Mouse (Mus musculus) liver, embryonic 16.5 days (tissue): ENCODE measurements around the gene Fam234a. TPM values are rescaled to one million over a fixed set of nuclear protein-coding genes. Genes with fewer than 3 reads are reported as not detected.
A peak's percentile ranks its signal among the peaks of the same experiment; 100 is the strongest.

ENCODE experiments used
- ATAC-seq: fragments of 200-750 bp; cut with Nextera tagmentation; 2 replicates; pipeline ENCODE4 v1.8.0; 2017; ENCODE audit warnings: low read depth, mild to moderate bottlenecking, moderate number of reproducible peaks, moderate library complexity
- H3K27ac ChIP-seq: fragments of 300-500 bp; sonication (generic); 2 replicates; pipeline ENCODE4 v1.5.1; 2014; ENCODE audit warnings: mild to moderate bottlenecking, low read length
- H3K27me3 ChIP-seq: fragments of 300-500 bp; sonication (generic); 2 replicates; pipeline ENCODE4 v1.6.1; 2014; ENCODE audit warnings: low read depth, low read length, mixed read lengths; ENCODE audit not compliant: control insufficient read depth, insufficient read depth
- H3K36me3 ChIP-seq: fragments of 300-500 bp; sonication (generic); 2 replicates; pipeline ENCODE4 v1.6.1; 2014; ENCODE audit warnings: mild to moderate bottlenecking; ENCODE audit not compliant: control insufficient read depth, insufficient read depth
- H3K4me1 ChIP-seq: fragments of 300-500 bp; sonication (generic); 2 replicates; pipeline ENCODE4 v1.6.1; 2014; ENCODE audit warnings: low read depth, low read length, mixed read lengths; ENCODE audit not compliant: control insufficient read depth
- H3K4me2 ChIP-seq: fragments of 300-500 bp; sonication (generic); 2 replicates; pipeline ENCODE4 v1.6.1; 2014; ENCODE audit warnings: low read depth, low read length, mixed read lengths
- H3K4me3 ChIP-seq: fragments of 300-500 bp; sonication (generic); 2 replicates; pipeline ENCODE4 v1.5.1; 2014; ENCODE audit warnings: low read depth, mild to moderate bottlenecking, low read length
- H3K9ac ChIP-seq: fragments of 300-500 bp; sonication (generic); 2 replicates; pipeline ENCODE4 v1.6.1; 2014; ENCODE audit warnings: low read depth, low read length
- H3K9me3 ChIP-seq: fragments of 300-500 bp; sonication (generic); replicated peaks from 2 replicates; pipeline ENCODE4 v1.6.1; 2016; ENCODE audit warnings: low read length; ENCODE audit not compliant: control insufficient read depth
- WGBS: fragments of 180-500 bp; shearing (Covaris S2); extraction: QIAGEN DNeasy Blood & Tissue Kit; methylation state at CpG from one replicate; pipeline ENCODE4 v1.1.7; 2014; ENCODE audit not compliant: insufficient replicate concordance; 5-methylcytosine and 5-hydroxymethylcytosine counted together
- polyA plus RNA-seq: library from polyadenylated mRNA; unstranded; fragments of >200 nt; fragmentation: Nextera tagmentation; extraction: Ambion mirVana; gene quantifications from 2 replicates; pipeline ENCODE4 v1.2.1, GENCODE M21; 2015

Gene Fam234a
- polyA plus RNA-seq, 1 experiment from 2014 or later: 21.4 TPM

- Histone ChIP-seq H3K4me1 (peaks cover 42% of the 10 kb centered on the region), H3K4me3 (no peak overlapping the region), H3K36me3 (no peaks in the 10 kb centered on the region), H3K27me3 (no peaks in the 10 kb centered on the region), H3K9me3 (no peaks in the 10 kb centered on the region), H3K9ac (no peak overlapping the region), H3K4me2 (no peak overlapping the region), H3K27ac (peak overlapping the region; percentile 8; the same call in 1 of the 2 replicates)
- WGBS: 43% methylated on average over 2 of the region's 2 CpGs
- no peak for ATAC-seq
Measured at GRCm38 (mm10) chr17:26239551-26239950, 4.5 kb downstream of the Fam234a start.

DNA sequence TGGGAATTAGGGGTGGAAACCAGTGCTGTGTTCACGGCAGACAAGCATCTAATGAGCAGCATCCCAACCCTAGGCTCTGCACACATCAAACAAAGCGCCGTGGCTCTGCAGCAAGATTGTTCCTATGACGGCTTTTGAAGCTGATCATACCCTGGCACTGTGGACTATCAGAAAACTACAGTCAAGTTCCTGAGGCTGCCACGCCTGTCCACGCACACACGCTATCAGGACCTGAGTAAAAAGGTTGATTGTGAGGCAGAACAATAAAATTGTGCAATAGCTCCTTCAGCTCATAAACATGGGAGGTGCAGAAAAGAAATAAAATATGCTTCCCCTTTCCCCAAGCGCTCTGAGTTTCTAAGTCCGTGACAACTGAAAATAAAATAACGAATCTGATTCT, 6.4 kb downstream of the Fam234a start:
- H3K27me3 ChIP-seq: no peaks in the 10 kb centered on the region
- no peaks in the 10 kb centered on the region for H3K9me3 ChIP-seq
- H3K9ac ChIP-seq: no peak overlapping the region
- H3K4me1 ChIP-seq: peaks cover 27% of the 10 kb centered on the region
- no peak overlapping the region for H3K27ac ChIP-seq
- WGBS: 35% methylated on average over 10 of the region's 10 CpGs
- no peak overlapping the region for H3K4me3 ChIP-seq
- H3K36me3 ChIP-seq: no peaks in the 10 kb centered on the region
- ATAC-seq: 0 out of 2 replicates have a peak, but pooled peaks have one; percentile 45
- H3K4me2 ChIP-seq: no peak overlapping the region

- Histone ChIP-seq H3K4me3 (no peak overlapping the region), H3K27ac (no peak overlapping the region), H3K27me3 (no peaks in the 10 kb centered on the region), H3K9ac (no peak overlapping the region), H3K36me3 (no peaks in the 10 kb centered on the region), H3K4me2 (no peak overlapping the region), H3K9me3 (no peaks in the 10 kb centered on the region), H3K4me1 (peaks cover 15% of the 10 kb centered on the region)
- 16% methylated on average over 13 of the region's 13 CpGs for WGBS
- ATAC-seq: no peak
Measured at GRCm38 (mm10) chr17:26235077-26235815, 8.8 kb downstream of the Fam234a start.

- no peak for ATAC-seq
- WGBS: 75% methylated on average over 8 of the region's 8 CpGs
- Histone ChIP-seq H3K9me3 (no peaks in the 10 kb centered on the region), H3K27ac (no peak overlapping the region), H3K9ac (no peak overlapping the region), H3K4me2 (no peak overlapping the region), H3K4me1 (peaks cover 8% of the 10 kb centered on the region), H3K27me3 (no peaks in the 10 kb centered on the region), H3K4me3 (no peak overlapping the region), H3K36me3 (no peaks in the 10 kb centered on the region)
Measured at GRCm38 (mm10) chr17:26234386-26234785, 9.7 kb downstream of the Fam234a start.

DNA sequence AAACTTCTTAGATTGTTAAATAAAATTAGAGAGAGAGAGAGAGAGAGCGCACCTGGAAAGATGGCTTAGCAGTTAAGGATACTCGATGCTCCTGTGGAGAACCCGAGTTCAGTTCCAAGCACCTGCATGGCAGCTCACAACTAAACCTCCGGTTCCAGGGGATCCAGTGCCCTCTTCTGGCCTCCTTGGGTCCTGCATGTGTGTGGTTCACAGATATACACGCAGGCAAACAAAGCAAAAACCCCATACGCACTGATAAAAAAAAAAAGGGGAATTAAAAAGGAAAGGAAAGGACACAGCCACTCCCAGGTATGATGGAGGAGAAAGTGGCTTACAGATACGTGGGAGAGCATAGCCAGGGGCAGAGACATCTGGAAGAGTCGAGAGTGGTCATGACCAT, 11.2 kb downstream of the Fam234a start:
- Histone ChIP-seq H3K27ac (no peak overlapping the region), H3K36me3 (no peaks in the 10 kb centered on the region), H3K4me2 (no peak overlapping the region), H3K9ac (no peak overlapping the region), H3K9me3 (no peaks in the 10 kb centered on the region), H3K4me1 (peaks cover 7% of the 10 kb centered on the region), H3K27me3 (no peaks in the 10 kb centered on the region), H3K4me3 (no peak overlapping the region)
- no peak for ATAC-seq
- 65% methylated on average over 8 of the region's 8 CpGs for WGBS

GRCm38 (mm10) chr17:26231156-26231555, 12.9 kb downstream of the Fam234a start:
- no peaks in the 10 kb centered on the region for H3K36me3 ChIP-seq
- no peaks in the 10 kb centered on the region for H3K9me3 ChIP-seq
- H3K4me3 ChIP-seq: no peak overlapping the region
- no peak overlapping the region for H3K9ac ChIP-seq
- no peak overlapping the region for H3K4me2 ChIP-seq
- H3K4me1 ChIP-seq: no peaks in the 10 kb centered on the region; the same call in 1 of the 2 replicates
- 60% methylated on average over 5 of the region's 5 CpGs for WGBS
- H3K27ac ChIP-seq: 0 out of 2 replicates have a peak overlapping the region, but pooled peaks have one; percentile 17
- ATAC-seq: no peak
- H3K27me3 ChIP-seq: no peaks in the 10 kb centered on the region

DNA sequence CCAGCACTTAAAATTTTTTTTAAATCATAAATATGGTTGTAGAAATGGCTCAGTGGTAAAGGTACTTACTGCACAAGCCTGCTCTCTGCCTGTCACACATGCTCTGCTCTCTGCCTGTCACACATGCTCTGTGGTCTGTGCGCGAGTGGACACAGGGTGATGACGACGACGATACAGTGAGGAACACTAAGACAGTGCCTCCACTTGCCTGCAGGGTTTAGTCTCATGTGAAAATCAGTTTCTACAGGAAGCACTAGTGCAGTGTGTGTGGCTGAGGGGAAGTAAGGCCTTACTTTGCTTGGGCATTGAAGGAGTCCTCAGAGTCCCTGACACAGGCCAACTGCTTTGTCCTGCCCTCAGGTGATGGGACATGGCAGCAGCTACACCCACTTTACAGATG, 14.3 kb downstream of the Fam234a start:
- no peak for ATAC-seq
- 40% methylated on average over 5 of the region's 5 CpGs for WGBS

GRCm38 (mm10) chr17:26225150-26225549, 18.9 kb downstream of the Fam234a start:
- no peaks in the 10 kb centered on the region for H3K27me3 ChIP-seq
- H3K9ac ChIP-seq: no peak overlapping the region
- H3K4me1 ChIP-seq: no peaks in the 10 kb centered on the region
- no peaks in the 10 kb centered on the region for H3K36me3 ChIP-seq
- ATAC-seq: no peak
- no peak overlapping the region for H3K4me2 ChIP-seq
- no peak overlapping the region for H3K4me3 ChIP-seq
- H3K9me3 ChIP-seq: no peaks in the 10 kb centered on the region
- WGBS: 56% methylated on average over 12 of the region's 12 CpGs
- H3K27ac ChIP-seq: no peak overlapping the region

More for the DNA sequence above, 14.3 kb downstream of the Fam234a start:
- Histone ChIP-seq H3K4me2 (no peak overlapping the region), H3K9ac (no peak overlapping the region), H3K9me3 (no peaks in the 10 kb centered on the region), H3K27me3 (no peaks in the 10 kb centered on the region), H3K36me3 (no peaks in the 10 kb centered on the region), H3K4me3 (no peak overlapping the region), H3K4me1 (no peaks in the 10 kb centered on the region), H3K27ac (no peak overlapping the region)

DNA sequence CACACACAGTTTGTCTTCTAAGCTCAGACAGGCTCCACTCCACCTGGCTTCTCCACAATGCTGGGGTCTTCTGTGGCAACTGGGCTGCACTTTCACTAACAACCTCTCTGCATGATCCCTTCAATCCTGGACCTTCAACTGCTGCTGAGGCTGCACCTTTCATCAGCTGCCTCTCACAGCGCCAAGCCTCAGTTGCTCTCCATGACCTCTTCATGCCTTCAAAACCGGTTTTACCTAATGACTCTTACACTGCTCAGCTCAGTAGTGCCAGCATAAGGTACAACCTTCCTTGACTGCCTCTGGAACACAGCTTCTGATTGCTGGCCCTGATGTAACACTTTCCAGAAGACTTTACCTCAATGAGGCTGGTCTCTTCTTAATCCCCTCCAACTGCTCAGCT, 22.5 kb downstream of the Fam234a start:
- ATAC-seq: no peak
- 66% methylated on average over 2 of the region's 2 CpGs for WGBS
- no peak overlapping the region for H3K4me2 ChIP-seq

More for the DNA sequence above, 22.5 kb downstream of the Fam234a start:
- no peak overlapping the region for H3K27ac ChIP-seq
- no peaks in the 10 kb centered on the region for H3K4me1 ChIP-seq
- H3K36me3 ChIP-seq: no peaks in the 10 kb centered on the region
- H3K4me3 ChIP-seq: no peak overlapping the region
- H3K9ac ChIP-seq: no peak overlapping the region
- no peaks in the 10 kb centered on the region for H3K27me3 ChIP-seq
- no peaks in the 10 kb centered on the region for H3K9me3 ChIP-seq
